Mouse (Mus musculus): ENCODE measurements at regions not wholly inside any gene's neighbourhood (a gene's known extent, or its start where the extent isn't known, plus 50 kb on each side); places are given as distances from the start of the nearest gene placed in this dataset.
"Not testable (repeated sequence)": the region's sequence is repeated elsewhere in the genome, so short reads cannot be mapped to it uniquely, and the experiment has no call there.

DNA sequence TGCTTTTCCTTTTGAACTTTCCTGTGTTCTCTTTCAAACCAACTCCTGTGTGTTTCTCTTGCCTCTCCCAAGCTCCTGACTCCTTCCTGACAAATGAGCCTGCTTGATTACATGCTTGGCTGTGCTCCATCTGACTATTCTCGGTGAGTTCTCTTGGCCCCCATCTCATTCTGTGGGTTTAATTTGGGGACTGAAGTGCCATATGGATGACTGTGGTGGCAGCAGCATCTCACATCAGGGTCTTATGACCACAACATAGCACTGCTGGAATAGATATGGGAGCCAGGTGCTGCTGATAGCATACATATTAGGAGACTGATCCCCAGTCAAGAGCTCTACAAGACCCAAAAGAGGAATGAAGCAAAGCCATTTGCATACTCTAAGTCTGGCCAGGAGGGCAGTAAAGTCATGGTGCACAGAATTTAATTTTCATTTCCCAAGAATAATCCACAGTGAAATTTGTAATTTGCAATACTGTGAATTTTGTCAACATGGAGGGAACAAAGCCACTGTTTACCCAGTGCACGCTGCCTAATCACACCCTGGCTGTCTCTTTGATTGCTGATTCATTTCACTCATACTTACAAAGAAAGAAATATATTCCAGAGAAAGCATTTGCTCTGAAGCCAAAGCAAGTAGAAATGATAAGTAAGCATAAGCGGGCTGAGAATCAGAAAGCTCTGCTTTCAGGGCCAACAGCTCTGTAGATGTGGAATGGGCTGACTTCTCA is 1478.4 kb upstream of the Gm7489 start:
- no peak for DNase-seq

DNA sequence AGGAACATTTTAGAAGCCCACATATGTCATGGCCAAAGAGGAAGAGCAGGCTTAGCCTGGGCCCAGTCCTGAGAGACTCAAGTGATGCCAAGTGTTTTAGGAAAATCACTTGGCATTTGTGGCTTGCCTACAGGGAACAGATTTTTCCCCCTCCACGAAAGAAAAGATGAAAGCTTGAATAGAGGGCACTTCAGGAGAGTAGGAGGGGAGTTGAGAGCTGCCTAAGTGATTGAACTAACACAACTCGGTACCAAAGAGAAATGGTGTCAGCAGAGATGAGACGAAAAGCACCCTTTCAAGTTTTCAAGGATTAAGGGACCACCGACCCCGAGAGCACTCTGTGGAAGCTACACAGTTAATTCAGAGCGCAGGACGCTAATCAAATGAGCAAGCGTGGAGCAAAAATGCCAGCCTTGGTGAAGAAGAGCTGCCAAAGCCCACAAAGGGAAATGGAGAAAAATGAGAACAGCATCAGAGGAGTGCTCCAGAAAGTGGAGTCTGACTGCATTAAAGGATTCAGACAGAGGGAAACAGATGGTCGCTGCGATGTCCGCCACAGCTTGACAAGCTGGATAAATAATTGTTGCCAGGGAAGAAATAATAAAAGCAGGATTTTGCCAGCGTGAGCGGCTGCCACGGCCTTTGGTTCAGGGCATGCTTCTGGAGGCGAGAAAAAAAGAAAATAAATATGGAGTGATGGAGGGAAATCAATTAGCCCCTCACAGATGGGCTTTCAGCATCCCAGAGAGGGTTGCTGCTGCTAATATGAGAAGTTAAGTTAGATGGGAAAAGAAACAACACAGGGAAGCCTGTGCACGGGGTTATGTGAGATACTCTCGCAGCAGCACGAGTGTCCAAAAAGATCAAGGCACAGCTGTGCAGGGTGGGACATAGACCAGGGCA is 1471.6 kb upstream of the Gm7489 start:
- DNase-seq, result no peak

DNA sequence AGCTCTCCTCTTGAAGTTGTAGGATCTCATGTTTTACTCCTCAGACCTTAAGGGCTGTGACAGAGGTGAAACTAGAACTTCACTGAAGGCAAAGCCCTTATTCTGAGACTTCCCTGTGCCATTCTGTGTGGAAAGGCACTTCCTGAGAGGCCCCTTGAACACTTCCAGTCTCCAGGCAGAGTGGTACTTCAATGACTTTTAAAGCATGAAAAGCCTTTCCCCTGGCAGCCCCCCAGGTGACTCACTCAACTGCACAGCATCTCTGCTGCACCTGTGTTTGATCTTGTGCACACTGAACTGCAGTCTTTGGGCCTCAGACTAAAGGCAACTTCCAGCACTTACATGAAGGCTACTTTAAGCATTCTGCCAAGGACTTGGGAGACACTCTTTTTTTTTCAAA is 1458.7 kb upstream of the Gm7489 start:
- DNase-seq, result no peak

DNA sequence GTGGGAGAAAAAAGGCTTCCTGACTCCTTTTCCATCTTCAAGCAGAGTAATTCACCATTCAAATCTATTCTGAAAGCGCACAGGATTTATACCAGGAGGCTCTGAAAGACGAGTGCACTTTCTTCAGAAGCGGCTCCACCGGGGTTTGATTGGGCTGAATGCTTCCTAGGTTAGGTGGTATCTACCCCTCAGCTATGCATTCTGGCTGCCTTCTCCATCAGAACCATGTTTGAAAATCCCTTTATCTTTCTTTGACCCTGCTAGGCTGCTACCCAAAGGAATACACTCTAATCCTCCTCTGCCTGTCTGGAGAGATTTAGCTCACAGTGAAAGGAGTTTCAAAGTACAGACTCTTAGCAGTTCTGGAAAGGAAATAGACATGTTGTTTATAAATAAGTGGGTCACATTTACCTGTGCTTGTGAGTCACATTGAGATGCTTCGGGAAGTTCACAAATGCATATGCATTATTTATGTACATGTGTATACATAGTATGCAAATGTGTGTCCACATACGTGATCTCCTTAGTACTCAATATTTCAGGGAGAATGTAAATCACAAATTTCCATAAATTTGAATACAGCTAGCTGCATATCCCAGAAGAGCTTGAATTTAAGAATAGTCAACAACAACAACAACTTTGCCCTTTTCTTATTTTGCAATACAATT is 1454.1 kb upstream of the Gm7489 start:
- DNase-seq, result no peak

DNA sequence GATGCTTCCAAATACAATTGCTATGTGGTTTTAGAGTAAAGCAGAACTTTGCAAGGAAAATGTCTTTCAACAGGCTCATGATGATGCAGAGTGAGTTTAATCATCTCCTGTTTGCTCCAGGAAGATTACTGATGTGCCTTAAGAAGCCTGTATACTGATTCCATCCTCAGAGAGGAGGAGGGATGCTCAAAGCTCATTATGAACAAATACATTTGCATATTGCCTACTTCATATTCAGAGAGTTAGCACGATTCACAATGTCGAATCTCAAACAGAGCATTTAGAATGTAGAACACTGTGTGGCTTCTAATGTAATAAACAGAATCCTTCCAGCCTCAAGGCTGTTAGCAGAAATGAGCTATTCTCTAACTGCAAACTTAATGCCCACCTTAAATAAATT is 1451.1 kb upstream of the Gm7489 start:
- DNase-seq, result no peak

DNA sequence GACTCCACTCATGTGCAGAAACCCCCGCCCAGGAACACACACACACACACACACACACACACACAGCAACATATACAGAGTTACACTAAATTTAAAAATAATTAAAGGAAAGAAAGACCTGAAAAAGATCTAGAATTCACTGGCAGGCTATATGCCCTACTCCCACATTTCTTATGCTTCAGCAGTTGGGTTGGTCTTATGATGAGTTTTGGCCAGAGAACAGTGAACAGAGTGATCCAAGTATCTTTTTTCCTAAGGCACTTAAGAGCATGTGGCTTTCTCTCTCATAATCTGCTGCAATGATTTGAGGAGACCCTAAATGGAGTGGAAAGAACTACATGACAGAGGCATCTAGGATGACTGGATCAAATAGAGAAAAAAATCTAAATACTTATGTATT is 1446.3 kb upstream of the Gm7489 start:
- DNase-seq, result no peak

DNA sequence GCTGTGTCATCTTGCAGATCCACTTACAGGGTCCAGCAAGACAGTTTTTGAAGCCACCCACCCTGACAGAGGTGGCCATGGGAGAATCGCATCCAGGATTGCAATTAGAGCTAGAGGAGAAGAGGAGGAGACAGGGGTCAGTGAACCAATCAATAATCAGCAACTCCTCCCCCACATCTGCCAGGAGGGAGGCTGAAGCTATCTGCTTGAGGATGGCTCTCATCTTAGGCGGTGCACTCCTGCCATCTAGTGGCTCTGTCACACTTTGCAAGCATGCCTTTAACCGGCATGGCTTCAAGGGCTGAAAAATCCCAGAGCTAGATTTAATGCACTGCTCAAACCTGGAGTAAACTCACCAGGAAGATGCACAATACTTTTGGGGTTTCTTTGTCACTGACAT is 1425.9 kb upstream of the Gm7489 start:
- DNase-seq, result peak; percentile 62 to 83

DNA sequence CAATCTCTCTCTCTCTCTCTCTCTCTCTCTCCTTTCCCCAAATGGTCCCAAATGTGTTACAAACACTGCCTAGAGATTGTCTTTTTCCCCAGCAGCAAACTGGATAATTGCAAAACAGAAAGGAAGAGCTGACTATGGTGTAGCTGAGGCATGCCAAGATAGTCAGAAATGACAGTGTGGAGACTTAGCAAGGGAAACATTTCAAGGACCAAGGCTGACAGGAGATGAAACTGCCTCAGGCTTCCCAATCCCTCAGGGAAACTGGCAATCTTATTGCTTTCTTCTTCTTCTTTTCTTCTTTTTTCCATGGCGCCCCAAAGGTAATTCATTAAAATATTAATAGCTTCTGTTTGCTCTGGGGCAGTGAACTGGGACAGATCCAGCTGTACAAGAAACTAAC is 1425.4 kb upstream of the Gm7489 start:
- no peak for DNase-seq

DNA sequence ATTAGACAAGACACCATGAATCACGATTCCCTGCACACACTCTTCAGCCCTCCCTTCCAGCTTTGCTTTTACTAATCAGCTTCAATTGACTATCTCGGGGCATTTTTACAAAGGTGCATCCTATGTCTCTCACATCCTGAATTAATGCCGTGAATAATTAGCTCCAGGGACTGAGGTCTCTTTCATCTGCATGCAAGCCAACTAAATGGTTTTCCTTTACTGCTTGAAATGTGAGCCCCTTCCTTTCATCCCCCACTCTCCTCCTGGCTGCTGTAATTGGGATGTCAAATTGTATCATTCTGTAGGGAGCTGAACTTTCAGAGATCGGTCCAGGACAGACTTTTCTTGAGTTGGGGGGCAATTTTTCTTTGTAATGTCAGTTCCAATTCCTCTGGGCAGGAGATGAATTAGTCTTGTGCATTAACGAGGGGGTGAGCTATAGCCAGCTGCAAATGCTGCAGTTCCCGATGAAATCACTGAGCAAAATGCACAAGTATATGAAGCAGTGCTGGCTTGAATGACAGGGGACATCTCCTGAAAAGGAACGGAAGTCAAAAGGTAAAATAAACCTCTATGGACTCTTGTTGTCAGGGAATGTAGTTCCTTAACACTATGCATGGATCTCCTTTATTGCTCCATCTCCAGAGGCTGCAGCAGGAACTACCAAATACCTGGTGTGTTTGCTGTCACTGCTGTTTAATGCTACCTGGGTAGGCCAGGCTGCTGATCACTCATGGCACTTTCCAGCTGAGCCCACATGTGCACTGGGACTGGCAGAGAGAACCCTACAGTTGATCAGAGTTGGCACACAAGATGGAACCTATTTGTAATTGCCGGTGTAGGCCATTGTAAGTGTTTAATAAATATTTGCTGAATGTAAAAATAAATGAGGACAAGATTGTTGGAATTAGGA is 1420.2 kb upstream of the Gm7489 start:
- DNase-seq, result no peak

DNA sequence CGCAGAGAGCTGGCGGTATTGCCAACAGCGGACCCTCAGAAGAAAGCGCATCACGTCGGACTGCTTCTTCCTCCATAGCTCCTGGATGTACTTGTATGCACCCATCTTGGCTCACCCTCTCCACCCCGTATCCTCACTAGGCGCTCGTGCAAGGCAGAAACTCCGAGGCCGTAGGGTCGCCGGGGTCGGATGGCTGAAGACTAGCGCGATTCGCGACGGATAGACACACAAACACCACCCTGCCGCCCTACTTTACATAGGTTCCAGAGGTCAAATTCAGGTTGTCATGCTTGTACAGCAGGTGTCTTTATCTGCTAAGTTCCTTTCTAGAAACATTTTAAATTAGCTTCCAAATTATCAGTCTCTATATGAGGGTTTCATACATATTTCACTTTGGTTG is 1406.6 kb upstream of the Gm7489 start:
- DNase-seq, result not testable (repeated sequence)

DNA sequence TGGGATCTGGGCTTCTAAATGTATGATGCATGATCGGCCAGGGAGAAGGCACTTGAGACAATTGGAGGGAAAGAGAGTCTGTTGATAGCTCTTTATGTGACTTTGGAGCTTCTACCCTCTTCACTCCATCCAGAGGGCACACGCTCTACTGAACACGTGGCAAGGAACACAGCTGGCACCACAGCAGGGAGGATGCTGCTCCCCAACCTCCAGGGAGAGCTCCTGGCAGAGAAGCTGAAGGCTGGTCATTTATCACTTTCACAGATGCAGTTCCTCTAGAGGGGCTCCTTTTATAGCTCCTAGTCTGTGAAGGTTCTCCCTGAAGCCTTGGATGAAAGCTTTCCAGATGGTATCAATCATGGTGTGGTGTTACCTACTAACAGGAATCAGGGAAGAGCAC is 1403.9 kb upstream of the Gm7489 start:
- no peak for DNase-seq

DNA sequence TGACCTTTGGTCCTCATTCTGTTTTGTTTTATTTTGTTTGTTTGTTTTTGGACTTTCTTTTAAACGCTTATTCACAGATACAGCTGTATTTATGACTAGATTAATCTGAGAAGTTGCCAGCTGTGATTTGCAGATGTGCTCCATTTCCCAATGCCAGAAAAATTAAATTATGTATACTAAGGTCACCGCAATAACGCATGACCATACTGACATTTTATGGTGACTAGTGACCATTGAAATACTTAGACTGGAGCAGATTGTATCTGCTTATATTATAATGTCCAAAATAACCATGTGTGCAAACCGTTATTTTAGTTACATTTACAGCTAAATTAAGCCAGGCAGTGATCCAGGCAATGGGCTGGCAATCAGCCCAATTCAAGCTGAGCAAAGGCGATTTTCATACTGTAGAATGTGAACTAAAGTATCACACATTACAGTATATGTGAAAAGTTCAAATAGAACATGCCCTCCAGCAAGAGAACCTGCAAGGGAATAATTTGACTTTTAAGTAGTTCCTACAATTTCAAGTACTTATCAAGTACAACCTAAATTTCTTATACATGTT is 1401.0 kb upstream of the Gm7489 start:
- DNase-seq, result no peak

DNA sequence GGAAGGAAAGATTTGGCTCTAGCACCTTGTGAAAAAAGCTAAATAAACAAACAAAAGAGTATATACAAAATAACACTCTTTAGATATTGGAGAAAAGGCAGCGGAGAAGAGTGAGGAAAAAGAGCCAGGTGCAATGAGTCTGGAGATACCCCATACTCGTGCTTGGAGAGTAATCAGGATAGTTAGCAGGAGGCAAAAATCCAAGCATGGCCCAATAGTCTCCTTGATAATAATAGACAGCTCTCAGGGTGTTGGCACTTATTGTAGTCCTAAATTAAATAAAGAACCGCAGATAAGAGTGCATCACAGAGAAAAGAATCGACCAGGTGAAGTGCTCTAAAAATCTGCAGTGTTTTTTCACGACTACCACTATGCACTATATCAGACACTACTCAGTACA is 1400.4 kb upstream of the Gm7489 start:
- no peak for DNase-seq

DNA sequence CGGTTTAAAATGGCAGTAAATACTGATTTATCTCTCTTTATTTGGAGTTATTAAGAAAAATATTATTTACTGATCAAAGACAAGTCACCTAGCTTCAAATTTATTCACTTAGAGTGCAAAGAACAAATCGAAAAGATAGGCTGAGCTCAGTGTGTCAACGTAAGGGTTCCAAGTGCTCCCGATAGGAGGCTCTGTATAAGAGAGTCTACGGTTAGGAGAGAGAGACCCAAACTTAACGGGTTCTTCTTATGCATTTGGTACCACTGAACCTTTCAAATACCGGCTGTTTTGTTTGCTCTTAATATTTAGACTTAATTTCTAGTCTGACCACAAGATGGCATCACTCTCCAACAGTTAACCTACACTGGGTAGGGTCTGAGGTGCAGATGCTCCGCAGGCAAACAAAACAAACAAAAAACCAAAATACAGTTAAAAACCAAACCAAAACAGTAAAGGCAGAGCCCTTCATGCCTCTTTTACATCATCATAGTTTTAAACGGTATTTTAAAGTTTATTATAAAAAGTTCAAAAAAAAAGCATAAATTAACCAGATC is 1379.4 kb upstream of the Gm7489 start:
- peak in 1 of 2 experiments; percentile 5 for DNase-seq

DNA sequence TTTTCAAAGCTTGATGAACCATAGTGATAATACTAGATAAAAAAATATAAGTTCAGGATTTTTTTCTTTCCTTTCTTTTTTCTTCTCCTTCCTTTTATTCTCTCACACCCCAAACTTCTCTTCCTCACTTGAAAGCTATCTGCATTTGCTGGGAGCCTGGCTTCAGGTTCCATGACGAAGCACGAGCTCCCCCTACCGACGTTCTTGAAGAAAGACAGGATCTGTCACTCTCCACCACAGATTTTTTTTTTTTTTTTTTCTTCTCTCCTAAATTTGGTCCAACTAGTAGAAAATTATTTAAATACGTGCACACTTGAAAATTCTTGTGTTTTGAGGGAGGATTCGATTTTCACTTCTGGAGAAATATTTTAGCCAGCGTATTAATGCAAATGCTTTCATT is 1377.8 kb upstream of the Gm7489 start:
- peak; percentile 12 to 76 for DNase-seq

DNA sequence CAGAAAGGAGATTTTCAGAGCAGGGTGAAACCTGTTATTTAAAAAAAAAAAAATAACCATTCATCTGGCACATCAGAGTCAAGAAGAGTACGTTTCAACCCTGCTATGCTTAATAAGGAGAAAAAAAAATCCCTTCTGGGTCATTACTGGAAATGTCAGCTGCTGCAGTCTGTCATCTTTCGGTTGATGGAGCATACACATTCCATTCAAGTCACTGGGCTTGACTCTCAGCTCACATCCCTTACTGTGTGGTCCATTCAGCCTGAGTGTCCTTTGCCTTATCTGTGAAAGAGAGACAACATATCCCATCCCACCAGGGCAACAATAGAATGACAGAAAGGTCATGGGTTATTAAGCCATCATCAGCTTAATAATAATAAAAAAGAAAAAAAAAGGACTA is 1376.1 kb upstream of the Gm7489 start:
- no peak for DNase-seq

DNA sequence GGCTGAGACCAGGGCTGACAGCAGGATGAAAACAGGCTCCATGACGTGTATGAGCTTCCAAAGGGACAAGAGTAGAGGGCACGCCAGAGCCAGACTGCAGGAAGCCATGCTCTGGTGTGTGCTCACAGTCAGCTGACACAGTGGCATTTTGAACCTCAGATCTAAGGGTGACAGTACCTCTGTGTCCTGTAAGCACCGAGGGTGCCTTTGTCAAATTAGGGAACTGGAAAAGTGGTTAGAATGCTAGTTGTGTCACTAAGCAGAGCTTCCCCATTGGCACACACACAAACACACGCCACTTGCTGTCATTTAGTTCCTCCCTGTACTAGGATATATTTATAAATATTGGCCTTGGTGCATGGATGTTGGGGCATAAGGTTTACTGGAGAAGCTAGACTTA is 1374.6 kb upstream of the Gm7489 start:
- DNase-seq, result no peak

DNA sequence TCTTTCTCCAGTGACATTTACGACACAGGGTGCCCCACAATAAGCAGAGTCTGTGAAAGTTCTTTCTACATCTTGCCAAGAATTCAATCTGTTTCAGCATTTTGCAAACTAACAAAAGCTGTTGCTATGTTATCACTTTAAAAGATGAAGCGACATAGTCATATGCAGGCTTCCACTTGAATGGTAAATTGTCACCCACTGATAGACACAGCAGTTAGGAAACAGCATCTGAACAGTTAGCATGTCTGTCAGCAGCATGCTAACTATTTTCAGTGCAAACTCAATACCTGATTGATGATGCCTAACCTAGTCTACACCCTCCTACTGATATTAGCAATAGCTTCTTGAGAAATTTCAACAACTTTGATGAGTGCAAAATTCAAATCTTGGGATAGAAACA is 1348.1 kb upstream of the Gm7489 start:
- DNase-seq, result no peak

DNA sequence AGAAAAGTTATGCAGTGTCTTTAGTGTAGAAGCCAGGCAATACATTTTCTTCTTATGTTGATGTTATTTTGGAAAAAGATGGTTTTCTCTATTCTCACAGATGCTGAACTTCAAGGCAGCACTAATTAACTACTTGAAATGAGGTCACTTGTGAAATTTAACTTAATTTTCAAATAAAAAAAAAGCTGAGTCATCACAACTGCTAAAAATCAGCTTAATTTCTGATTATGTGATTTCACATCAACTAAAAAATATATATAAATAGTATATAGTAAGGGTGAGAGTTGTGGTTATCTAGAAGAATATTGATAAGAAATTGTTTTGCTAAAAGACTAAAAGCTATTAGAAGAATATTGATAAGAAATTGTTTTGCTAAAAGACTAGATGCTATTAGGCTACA is 1326.0 kb upstream of the Gm7489 start:
- no peak for DNase-seq

DNA sequence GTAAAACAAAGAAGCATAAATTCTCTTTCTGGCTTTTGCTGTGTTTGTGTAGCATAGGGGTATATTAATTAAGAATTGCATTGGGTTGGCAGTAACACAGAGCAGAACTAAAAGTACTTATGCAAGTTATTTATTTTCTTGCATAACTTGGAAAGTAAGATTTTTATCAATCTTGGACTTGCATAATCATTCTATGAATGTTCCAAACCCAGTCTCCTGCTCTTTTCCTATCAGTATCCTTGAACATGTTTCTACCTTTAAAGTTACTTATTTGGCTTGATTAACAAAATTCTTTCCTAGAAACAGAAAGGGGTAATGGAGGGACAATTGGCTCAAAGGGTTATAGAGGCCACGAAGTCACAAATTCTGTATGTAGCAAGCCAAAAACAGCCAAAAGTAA is 1320.6 kb upstream of the Gm7489 start:
- no peak for DNase-seq

DNA sequence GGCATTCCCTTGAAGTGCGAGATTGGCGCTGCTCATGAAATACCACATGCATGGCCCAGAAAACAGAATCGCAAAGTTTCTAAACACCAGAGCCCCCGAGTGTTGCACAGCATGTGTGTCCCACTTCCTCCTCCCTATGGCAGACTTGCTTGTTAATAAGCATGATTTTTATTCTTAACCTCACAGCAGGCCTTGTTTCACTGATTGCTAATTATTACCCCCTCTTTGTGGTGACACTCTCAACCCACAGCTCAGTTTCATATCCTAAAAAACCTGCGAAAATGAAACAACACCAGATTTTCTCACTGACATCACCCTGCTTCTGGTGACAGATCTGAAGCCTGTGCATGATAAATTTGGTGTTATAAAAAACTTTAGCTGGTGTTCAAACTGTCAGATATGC is 1319.3 kb upstream of the Gm7489 start:
- no peak for DNase-seq

DNA sequence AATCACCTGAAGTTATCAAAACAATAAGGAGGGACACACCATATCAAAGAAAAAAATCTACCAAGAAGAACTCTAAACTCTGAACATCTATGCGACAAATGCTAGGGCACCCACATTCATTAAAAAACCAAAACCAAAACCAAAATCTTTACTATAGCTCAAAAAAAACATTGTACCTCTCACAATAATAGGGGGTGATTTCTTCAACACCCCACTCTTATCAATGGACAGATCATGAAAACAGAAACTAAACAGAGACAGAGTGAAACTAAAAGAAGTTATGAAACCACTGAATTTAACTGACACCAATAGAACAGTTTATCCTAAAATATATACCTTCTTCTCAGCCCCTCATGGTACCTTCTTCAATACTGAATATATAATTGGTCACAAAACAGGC is 1314.5 kb upstream of the Gm7489 start:
- no peak for DNase-seq
